Mouse (Mus musculus): ENCODE data around the gene Map2k2. TPM values are rescaled to one million over a fixed set of nuclear protein-coding genes. Genes with fewer than 3 reads are reported as not detected.
A peak's percentile ranks its signal among the peaks of the same experiment; 100 is the strongest.

Gene Map2k2
- polyA plus RNA-seq, 1 experiment from 2014 or later, result 229 TPM

GRCm38 (mm10) chr10:81143845-81144437 is 38.2 kb downstream of the Map2k2 start:
- Histone ChIP-seq H3K4me1 (replicated peaks) (peaks cover 35% of the 10 kb centered on the region), H3K4me2 (no peak overlapping the region), H3K27ac (no peak overlapping the region), H3K27me3 (no peaks in the 10 kb centered on the region), H3K36me3 (peaks cover 70% of the 10 kb centered on the region), H3K9ac (replicated peaks) (0 out of 2 replicates have a peak overlapping the region, but pooled peaks have one; percentile 12), H3K4me3 (replicated peaks) (no peak overlapping the region), H3K9me3 (no peaks in the 10 kb centered on the region)
- no peak for ATAC-seq (ENCODE audit: insufficient number of reproducible peaks, insufficient read depth, low FRiP score, low TSS enrichment, low read depth)
- 95% methylated on average over 52 of the region's 52 CpGs for WGBS

GRCm38 (mm10) chr10:81144667-81145066 is 39.0 kb downstream of the Map2k2 start:
- Histone ChIP-seq H3K27ac (no peak overlapping the region), H3K4me1 (replicated peaks) (peaks cover 28% of the 10 kb centered on the region), H3K4me3 (replicated peaks) (no peak overlapping the region), H3K36me3 (peaks cover 78% of the 10 kb centered on the region), H3K9ac (replicated peaks) (no peak overlapping the region), H3K27me3 (no peaks in the 10 kb centered on the region), H3K4me2 (no peak overlapping the region), H3K9me3 (no peaks in the 10 kb centered on the region)
- no peak for ATAC-seq (ENCODE audit: insufficient number of reproducible peaks, insufficient read depth, low FRiP score, low TSS enrichment, low read depth)
- 92% methylated on average over 24 of the region's 27 CpGs for WGBS

- Histone ChIP-seq H3K27ac (0 out of 2 replicates have a peak overlapping the region, but pooled peaks have one; percentile 41), H3K27me3 (no peaks in the 10 kb centered on the region), H3K9me3 (no peaks in the 10 kb centered on the region), H3K4me3 (replicated peaks) (no peak overlapping the region), H3K4me2 (no peak overlapping the region), H3K4me1 (replicated peaks) (peaks cover 22% of the 10 kb centered on the region), H3K36me3 (peaks cover 84% of the 10 kb centered on the region), H3K9ac (replicated peaks) (no peak overlapping the region)
- ATAC-seq (ENCODE audit: insufficient number of reproducible peaks, insufficient read depth, low FRiP score, low TSS enrichment, low read depth), result no peak
- 94% methylated on average over 6 of the region's 6 CpGs for WGBS
Measured at GRCm38 (mm10) chr10:81145307-81145706, 39.6 kb downstream of the Map2k2 start.

GRCm38 (mm10) chr10:81145778-81146177 is 40.1 kb downstream of the Map2k2 start:
- Histone ChIP-seq H3K4me2 (no peak overlapping the region), H3K4me1 (replicated peaks) (peaks cover 17% of the 10 kb centered on the region), H3K27ac (0 out of 2 replicates have a peak overlapping the region, but pooled peaks have one; percentile 41), H3K4me3 (replicated peaks) (no peak overlapping the region), H3K9ac (replicated peaks) (no peak overlapping the region), H3K27me3 (no peaks in the 10 kb centered on the region), H3K36me3 (peaks cover 87% of the 10 kb centered on the region), H3K9me3 (no peaks in the 10 kb centered on the region)
- no peak for ATAC-seq (ENCODE audit: insufficient number of reproducible peaks, insufficient read depth, low FRiP score, low TSS enrichment, low read depth)
- whole genome bisulfite sequencing, result 89% methylated on average over 7 of the region's 7 CpGs

GRCm38 (mm10) chr10:81146296-81146695 is 40.6 kb downstream of the Map2k2 start:
- no peak overlapping the region for H3K27ac ChIP-seq
- no peak for ATAC-seq (ENCODE audit: insufficient number of reproducible peaks, insufficient read depth, low FRiP score, low TSS enrichment, low read depth)
- H3K36me3 ChIP-seq, result peaks cover 87% of the 10 kb centered on the region
- H3K4me1 ChIP-seq (replicated peaks), result peaks cover 12% of the 10 kb centered on the region
- no peaks in the 10 kb centered on the region for H3K27me3 ChIP-seq
- H3K4me2 ChIP-seq, result no peak overlapping the region
- no peaks in the 10 kb centered on the region for H3K9me3 ChIP-seq
- WGBS, result 89% methylated on average over 4 of the region's 4 CpGs
- H3K4me3 ChIP-seq (replicated peaks), result no peak overlapping the region
- no peak overlapping the region for H3K9ac ChIP-seq (replicated peaks)

- Histone ChIP-seq H3K4me2 (no peak overlapping the region), H3K4me1 (replicated peaks) (no peaks in the 10 kb centered on the region), H3K9ac (replicated peaks) (no peak overlapping the region), H3K4me3 (replicated peaks) (no peak overlapping the region), H3K27ac (no peak overlapping the region), H3K36me3 (peaks cover 86% of the 10 kb centered on the region), H3K9me3 (no peaks in the 10 kb centered on the region), H3K27me3 (no peaks in the 10 kb centered on the region)
- ATAC-seq (ENCODE audit: insufficient number of reproducible peaks, insufficient read depth, low FRiP score, low TSS enrichment, low read depth), result no peak
- 78% methylated on average over 6 of the region's 6 CpGs for WGBS
Measured at GRCm38 (mm10) chr10:81151261-81151660, 45.5 kb downstream of the Map2k2 start.

GRCm38 (mm10) chr10:81152609-81153008 is 46.9 kb downstream of the Map2k2 start:
- no peaks in the 10 kb centered on the region for H3K4me1 ChIP-seq (replicated peaks)
- ATAC-seq (ENCODE audit: insufficient number of reproducible peaks, insufficient read depth, low FRiP score, low TSS enrichment, low read depth), result no peak
- H3K27ac ChIP-seq, result peak overlapping the region; percentile 50; the same call in 1 of the 2 replicates
- no peak overlapping the region for H3K4me3 ChIP-seq (replicated peaks)
- WGBS, result 78% methylated on average over 12 of the region's 12 CpGs
- no peaks in the 10 kb centered on the region for H3K27me3 ChIP-seq
- no peak overlapping the region for H3K4me2 ChIP-seq
- H3K9me3 ChIP-seq, result no peaks in the 10 kb centered on the region
- H3K36me3 ChIP-seq, result peaks cover 86% of the 10 kb centered on the region
- no peak overlapping the region for H3K9ac ChIP-seq (replicated peaks)

- no peaks in the 10 kb centered on the region for H3K27me3 ChIP-seq
- H3K9ac ChIP-seq (replicated peaks), result no peak overlapping the region
- no peaks in the 10 kb centered on the region for H3K9me3 ChIP-seq
- H3K4me2 ChIP-seq, result no peak overlapping the region
- no peak for ATAC-seq (ENCODE audit: insufficient number of reproducible peaks, insufficient read depth, low FRiP score, low TSS enrichment, low read depth)
- WGBS, result 93% methylated on average over 12 of the region's 12 CpGs
- H3K4me3 ChIP-seq (replicated peaks), result no peak overlapping the region
- no peaks in the 10 kb centered on the region for H3K4me1 ChIP-seq (replicated peaks)
- peak overlapping the region; percentile 50; the same call in 1 of the 2 replicates for H3K27ac ChIP-seq
- H3K36me3 ChIP-seq, result peaks cover 86% of the 10 kb centered on the region
Measured at GRCm38 (mm10) chr10:81154313-81154712, 48.6 kb downstream of the Map2k2 start.

GRCm38 (mm10) chr10:81154736-81155135 is 49.0 kb downstream of the Map2k2 start:
- H3K9me3 ChIP-seq, result no peaks in the 10 kb centered on the region
- no peaks in the 10 kb centered on the region for H3K4me1 ChIP-seq (replicated peaks)
- H3K9ac ChIP-seq (replicated peaks), result no peak overlapping the region
- H3K4me2 ChIP-seq, result no peak overlapping the region
- peaks cover 83% of the 10 kb centered on the region for H3K36me3 ChIP-seq
- no peaks in the 10 kb centered on the region for H3K27me3 ChIP-seq
- H3K27ac ChIP-seq, result peak overlapping the region; percentile 50; the same call in 1 of the 2 replicates
- no peak overlapping the region for H3K4me3 ChIP-seq (replicated peaks)
- WGBS, result 78% methylated on average over 6 of the region's 6 CpGs
- no peak for ATAC-seq (ENCODE audit: insufficient number of reproducible peaks, insufficient read depth, low FRiP score, low TSS enrichment, low read depth)

- no peak overlapping the region for H3K4me2 ChIP-seq
- no peak for ATAC-seq (ENCODE audit: insufficient number of reproducible peaks, insufficient read depth, low FRiP score, low TSS enrichment, low read depth)
- no peak overlapping the region for H3K27ac ChIP-seq
- peaks cover 83% of the 10 kb centered on the region for H3K36me3 ChIP-seq
- H3K9ac ChIP-seq (replicated peaks), result no peak overlapping the region
- WGBS, result 65% methylated on average over 8 of the region's 8 CpGs
- H3K9me3 ChIP-seq, result no peaks in the 10 kb centered on the region
- no peaks in the 10 kb centered on the region for H3K27me3 ChIP-seq
- 0 out of 2 replicates have a peak overlapping the region, but pooled peaks have one; percentile 4 for H3K4me3 ChIP-seq (replicated peaks)
- H3K4me1 ChIP-seq (replicated peaks), result peaks cover 26% of the 10 kb centered on the region
Measured at GRCm38 (mm10) chr10:81161602-81162317, 56.0 kb downstream of the Map2k2 start.

- no peaks in the 10 kb centered on the region for H3K9me3 ChIP-seq
- no peak overlapping the region for H3K27ac ChIP-seq
- H3K27me3 ChIP-seq, result no peaks in the 10 kb centered on the region
- H3K4me1 ChIP-seq (replicated peaks), result peaks cover 29% of the 10 kb centered on the region
- 0 out of 2 replicates have a peak overlapping the region, but pooled peaks have one; percentile 4 for H3K4me3 ChIP-seq (replicated peaks)
- peaks cover 78% of the 10 kb centered on the region for H3K36me3 ChIP-seq
- 80% methylated on average over 2 of the region's 2 CpGs for WGBS
- no peak overlapping the region for H3K9ac ChIP-seq (replicated peaks)
- ATAC-seq (ENCODE audit: insufficient number of reproducible peaks, insufficient read depth, low FRiP score, low TSS enrichment, low read depth), result no peak
- no peak overlapping the region for H3K4me2 ChIP-seq
Measured at GRCm38 (mm10) chr10:81162318-81162652, 56.6 kb downstream of the Map2k2 start.
